Mouse (Mus musculus) MEL (cell line): ENCODE results near the gene Pdcd11.

Experiments
- CTCF ChIP-seq, 3 experiments: IDR thresholded peaks in 2 of 3; conservative IDR thresholded peaks in 1 of 3; 2 replicates each; pipeline ENCODE4 v1.5.1; 2011 to 2012; ENCODE audit warnings: low read length in 3 of 3, low read depth in 2 of 3, mild to moderate bottlenecking in 2 of 3, improper control_type of control experiment in 1 of 3, inconsistent platforms in 1 of 3, mixed read lengths in 1 of 3, moderate library complexity in 1 of 3; ENCODE audit not compliant: control insufficient read depth in 1 of 3, insufficient read depth in 1 of 3, poor library complexity in 1 of 3, severe bottlenecking in 1 of 3
- GATA1 ChIP-seq: IDR thresholded peaks from 2 replicates; pipeline ENCODE4 v1.6.1; 2011; ENCODE audit warnings: low read depth, low read length, improper control_type of control experiment
- MAZ ChIP-seq: IDR thresholded peaks from 2 replicates; pipeline ENCODE4 v1.6.1; 2012; ENCODE audit warnings: low read depth, mild to moderate bottlenecking, inconsistent platforms, low read length, improper control_type of control experiment
- MYB ChIP-seq: IDR thresholded peaks from 2 replicates; pipeline ENCODE4 v1.6.1; 2011; ENCODE audit warnings: mild to moderate bottlenecking, low read depth, low read length, improper control_type of control experiment
- POLR2A ChIP-seq, 2 experiments: IDR thresholded peaks; 2 replicates each; pipeline ENCODE4 v1.6.1; 2011 to 2012; ENCODE audit warnings: low read length in 2 of 2, mild to moderate bottlenecking in 2 of 2, control low read depth in 1 of 2, improper control_type of control experiment in 1 of 2, low read depth in 1 of 2, moderate library complexity in 1 of 2; ENCODE audit not compliant: control insufficient read depth in 1 of 2, insufficient read depth in 1 of 2, poor library complexity in 1 of 2
- POLR2AphosphoS2 ChIP-seq: IDR thresholded peaks from 2 replicates; pipeline ENCODE4 v1.6.1; 2011; ENCODE audit warnings: low read length, improper control_type of control experiment
- RAD21 ChIP-seq: IDR thresholded peaks from 2 replicates; pipeline ENCODE4 v1.6.1; 2011; ENCODE audit warnings: mild to moderate bottlenecking, low read depth, low read length, improper control_type of control experiment
- SMC3 ChIP-seq: IDR thresholded peaks from 2 replicates; pipeline ENCODE4 v1.6.1; 2011; ENCODE audit warnings: low read depth, low read length, improper control_type of control experiment
- TCF12 ChIP-seq: IDR thresholded peaks from 2 replicates; pipeline ENCODE4 v1.6.1; 2014; ENCODE audit warnings: low read depth, mild to moderate bottlenecking, inconsistent platforms, low read length, improper control_type of control experiment, moderate library complexity

DNA sequence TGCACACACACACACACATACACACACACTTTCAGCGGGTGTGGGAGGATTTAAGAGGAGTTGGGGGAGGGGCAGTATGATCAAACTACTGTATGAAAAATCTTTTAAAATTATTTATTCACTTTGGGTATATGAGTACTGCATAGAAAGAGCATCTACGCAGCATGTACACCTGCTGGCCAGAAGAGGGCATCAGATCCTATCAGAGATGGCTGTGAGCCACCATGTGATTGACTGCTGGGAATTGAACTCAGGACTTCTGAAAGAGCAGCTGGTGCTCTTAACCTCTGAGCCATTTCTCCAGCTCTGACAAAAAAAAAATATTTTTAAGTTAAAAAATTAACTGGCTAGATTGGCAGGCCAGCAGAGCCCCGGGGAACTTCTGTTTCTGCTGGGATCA lies 83.9 kb downstream of the Pdcd11 start:
- TF ChIP-seq MAZ (no peak), MYB (no peak), POLR2AphosphoS2 (no peak), TCF12 (no peak), GATA1 (peak; percentile 16; the same call in 1 of the 2 replicates), SMC3 (peak; percentile 60), CTCF (IDR thresholded peaks at IDR 0.05 in 2 of 3, conservative IDR thresholded peaks at IDR 0.05 in 1 of 3; ENCODE audit: control insufficient read depth in 1 of 3, insufficient read depth in 1 of 3, low read depth in 2 of 3, low read length in 3 of 3, poor library complexity in 1 of 3, severe bottlenecking in 1 of 3) (peak; percentile 51 to 71 (median 70); a peak in 5 of 6 replicates), RAD21 (peak; percentile 46), POLR2A (IDR thresholded peaks at IDR 0.05; ENCODE audit: control insufficient read depth in 1 of 2, insufficient read depth in 1 of 2, low read depth in 1 of 2, low read length in 2 of 2, poor library complexity in 1 of 2) (no peak)
